Mouse (Mus musculus): ENCODE results near the gene Etfb. TPM values are rescaled to one million over a fixed set of nuclear protein-coding genes. Genes with fewer than 3 reads are reported as not detected.

Gene Etfb
- 174 and 177 TPM in 2 replicates for total RNA-seq (2012; rRNA removed)
- 100 to 1,000 TPM in 1 of 2 experiments, not detected in 1; 186 TPM for polyA plus RNA-seq (2012; ENCODE audit: insufficient read depth in 1 of 2, insufficient read length in 2 of 2, low read depth in 1 of 2, low replicate concordance in 2 of 2, missing spikeins in 1 of 2)

GRCm38 (mm10) chr7:43443917-43444293 lies at the start of gene Etfb, which contains the start of gene Gm45233:
Gene Etfb, plus strand, starts transcription at chr7:43444083.
Gene Gm45233, plus strand, starts transcription at chr7:43444128.
- H3K27ac ChIP-seq (ENCODE audit: control insufficient read depth, low read depth, low read length), result peak within 1 kb of the TSS; percentile 73
- H3K4me1 ChIP-seq (ENCODE audit: control insufficient read depth in 1 of 2, insufficient read depth in 2 of 2, low read length in 2 of 2), result peaks cover 2 to 45% of the 10 kb centered on the region in 2 experiments; a peak in 2 of 4 replicates
- H3K4me3 ChIP-seq (ENCODE audit: control insufficient read depth in 1 of 2, insufficient read depth in 1 of 2, low read depth in 2 of 2, low read length in 2 of 2), result peak within 1 kb of the TSS; percentile 82 to 89
- DNase-seq (ENCODE audit: low read depth, low spot score), result peak; percentile 97
- H3K27me3 ChIP-seq (ENCODE audit: control insufficient read depth in 1 of 2, insufficient read depth in 2 of 2, low read length in 2 of 2), result no peaks in the 10 kb centered on the region
- H3K36me3 ChIP-seq (ENCODE audit: control insufficient read depth in 1 of 2, insufficient read depth in 2 of 2, low read length in 2 of 2), result peaks cover 0 to 18% of the 10 kb centered on the region in 2 experiments; a peak in 2 of 4 replicates
- peaks cover 25% of the 10 kb centered on the region for H3K79me2 ChIP-seq (ENCODE audit: control insufficient read depth, insufficient read depth, low read length, poor library complexity)
- H3K9me3 ChIP-seq (replicated peaks; ENCODE audit: insufficient read depth, low read length), result no peaks in the 10 kb centered on the region
- H3K9ac ChIP-seq (ENCODE audit: control insufficient read depth, low read depth, low read length, poor library complexity, severe bottlenecking), result peak within 1 kb of the TSS; percentile 82
- TF ChIP-seq MYB (IDR thresholded peaks at IDR 0.05; ENCODE audit: low read depth, low read length), result no peak
- TF ChIP-seq NELFE (IDR thresholded peaks at IDR 0.05; ENCODE audit: low read depth, low read length), result peak; percentile 73
- no peak for TF ChIP-seq USF2 (IDR thresholded peaks at IDR 0.05; ENCODE audit: borderline replicate concordance in 1 of 2, insufficient read depth in 1 of 2, low read depth in 1 of 2, low read length in 2 of 2)
- no peak; the same call in none of the 2 replicates for TF ChIP-seq HCFC1 (IDR thresholded peaks at IDR 0.05; ENCODE audit: low read depth, low read length)
- no peak for TF ChIP-seq TCF12 (IDR thresholded peaks at IDR 0.05; ENCODE audit: low read depth, low read length)
- no peak for TF ChIP-seq E2F4 (IDR thresholded peaks at IDR 0.05; ENCODE audit: borderline replicate concordance, low read depth, low read length)
- TF ChIP-seq EP300 (IDR thresholded peaks at IDR 0.05; ENCODE audit: low read depth in 1 of 2, low read length in 2 of 2), result no peak
- no peak for TF ChIP-seq POLR2AphosphoS5 (IDR thresholded peaks at IDR 0.05; ENCODE audit: borderline replicate concordance, low read depth, low read length)
- no peak for TF ChIP-seq SMC3 (IDR thresholded peaks at IDR 0.05; ENCODE audit: low read depth, low read length)
- no peak for TF ChIP-seq BHLHE40 (IDR thresholded peaks at IDR 0.05; ENCODE audit: borderline replicate concordance, low read depth, low read length)
- peak; percentile 37; the same call in 1 of the 2 replicates for TF ChIP-seq MYC (IDR thresholded peaks at IDR 0.05; ENCODE audit: low read depth, low read length)
- peak; percentile 63 for TF ChIP-seq MXI1 (IDR thresholded peaks at IDR 0.05; ENCODE audit: low read depth, low read length)
- no peak for TF ChIP-seq JUND (IDR thresholded peaks at IDR 0.05; ENCODE audit: low read depth, low read length)
- no peak for TF ChIP-seq RAD21 (IDR thresholded peaks at IDR 0.05; ENCODE audit: low read depth, low read length)
- no peak for TF ChIP-seq CTCF (IDR thresholded peaks at IDR 0.05 in 2 of 3, conservative IDR thresholded peaks at IDR 0.05 in 1 of 3; ENCODE audit: control insufficient read depth in 1 of 3, insufficient read depth in 1 of 3, low read depth in 2 of 3, low read length in 3 of 3, poor library complexity in 1 of 3, severe bottlenecking in 1 of 3)
- TF ChIP-seq KAT2A (conservative IDR thresholded peaks at IDR 0.05; ENCODE audit: low read depth, low read length), result no peak
- TF ChIP-seq SIN3A (IDR thresholded peaks at IDR 0.05; ENCODE audit: low read length), result 0 out of 2 replicates have a peak, but pooled peaks have one; percentile 8
- no peak for TF ChIP-seq ZKSCAN1 (IDR thresholded peaks at IDR 0.05; ENCODE audit: low read depth, low read length)
- TF ChIP-seq TAL1 (IDR thresholded peaks at IDR 0.05; ENCODE audit: low read length), result no peak
- no peak for TF ChIP-seq MAZ (IDR thresholded peaks at IDR 0.05; ENCODE audit: low read depth, low read length)
- TF ChIP-seq MEF2A (IDR thresholded peaks at IDR 0.05; ENCODE audit: extremely low read depth, insufficient replicate concordance, low read depth, low read length, poor library complexity, severe bottlenecking), result no peak
- TF ChIP-seq ZC3H11A (IDR thresholded peaks at IDR 0.05; ENCODE audit: low read depth, low read length), result no peak
- no peak for TF ChIP-seq MAFK (IDR thresholded peaks at IDR 0.05; ENCODE audit: borderline replicate concordance, low read depth, low read length)
- no peak for TF ChIP-seq GABPA (IDR thresholded peaks at IDR 0.05; ENCODE audit: low read depth, low read length)
- TF ChIP-seq USF1 (IDR thresholded peaks at IDR 0.05; ENCODE audit: low read depth, low read length), result no peak
- peak; percentile 99 for TF ChIP-seq NRF1 (IDR thresholded peaks at IDR 0.05; ENCODE audit: insufficient read depth, low read depth, low read length, poor library complexity, severe bottlenecking)
- TF ChIP-seq CHD1 (IDR thresholded peaks at IDR 0.05; ENCODE audit: low read depth, low read length), result no peak
- peak; percentile 54; the same call in 1 of the 2 replicates for TF ChIP-seq ZMIZ1 (IDR thresholded peaks at IDR 0.05; ENCODE audit: low read depth, low read length)
- peak; percentile 67 to 69; a peak in 3 of 4 replicates for TF ChIP-seq POLR2A (IDR thresholded peaks at IDR 0.05; ENCODE audit: control insufficient read depth in 1 of 2, insufficient read depth in 1 of 2, low read depth in 1 of 2, low read length in 2 of 2, poor library complexity in 1 of 2)
- no peak for TF ChIP-seq UBTF (IDR thresholded peaks at IDR 0.05; ENCODE audit: borderline replicate concordance, insufficient read depth, low read depth, low read length)
- peak; percentile 51 for TF ChIP-seq TBP (IDR thresholded peaks at IDR 0.05; ENCODE audit: low read depth, low read length)
- TF ChIP-seq GATA1 (IDR thresholded peaks at IDR 0.05; ENCODE audit: low read depth, low read length), result peak; percentile 27
- no peak for TF ChIP-seq ZNF384 (IDR thresholded peaks at IDR 0.05; ENCODE audit: low read depth, low read length)
- TF ChIP-seq ELF1 (IDR thresholded peaks at IDR 0.05; ENCODE audit: low read depth, low read length), result 0 out of 2 replicates have a peak, but pooled peaks have one; percentile 32
- TF ChIP-seq CHD2 (IDR thresholded peaks at IDR 0.05; ENCODE audit: low read length), result no peak
- TF ChIP-seq RCOR1 (IDR thresholded peaks at IDR 0.05; ENCODE audit: low read depth, low read length), result no peak
- no peak for TF ChIP-seq ETS1 (IDR thresholded peaks at IDR 0.05; ENCODE audit: low read depth, low read length)
